Mouse (Mus musculus) urinary bladder, postnatal 10 days (tissue): ENCODE results near the gene Capn15.

Experiments used
- DNase-seq: peaks from one replicate; pipeline ENCODE4 v3.0.0; 2022; ENCODE audit warnings: low spot score

Gene Capn15

GRCm38 (mm10) chr17:25954671-25955070 lies 30.9 kb downstream of the Capn15 start:
- no peak for DNase-seq

GRCm38 (mm10) chr17:25953161-25953560 lies 32.4 kb downstream of the Capn15 start:
- no peak for DNase-seq

- no peak for DNase-seq
These were observed 33.6 kb downstream of the Capn15 start, which contains the start of gene A930017K11Rik for GRCm38 (mm10) chr17:25951803-25952623. Gene A930017K11Rik (minus strand): TSS chr17:25952565.

GRCm38 (mm10) chr17:25951225-25951802 lies 34.3 kb downstream of the Capn15 start:
- no peak for DNase-seq

GRCm38 (mm10) chr17:25950706-25951105 lies 34.9 kb downstream of the Capn15 start:
- no peak for DNase-seq

- no peak for DNase-seq
These were observed 35.6 kb downstream of the Capn15 start for GRCm38 (mm10) chr17:25949981-25950380.

- DNase-seq: no peak
These were observed 37.5 kb downstream of the Capn15 start for GRCm38 (mm10) chr17:25948051-25948450.

- DNase-seq: no peak
These were observed 38.0 kb downstream of the Capn15 start for GRCm38 (mm10) chr17:25947576-25947975.

- no peak for DNase-seq
These were observed 38.7 kb downstream of the Capn15 start for GRCm38 (mm10) chr17:25946891-25947290.

- DNase-seq: no peak
These were observed 39.2 kb downstream of the Capn15 start for GRCm38 (mm10) chr17:25946349-25946748.

GRCm38 (mm10) chr17:25945517-25946155 lies 40.0 kb downstream of the Capn15 start:
- no peak for DNase-seq

- DNase-seq: no peak
These were observed 41.0 kb downstream of the Capn15 start, which contains the start of the genes Pigq and Nhlrc4 for GRCm38 (mm10) chr17:25944366-25945163. Gene Pigq (minus strand): TSS chr17:25944936. Gene Nhlrc4 (minus strand): TSS chr17:25944961.

- DNase-seq: no peak
These were observed 41.8 kb downstream of the Capn15 start for GRCm38 (mm10) chr17:25943769-25944168.

GRCm38 (mm10) chr17:25943221-25943620 lies 42.4 kb downstream of the Capn15 start:
- DNase-seq: no peak

- no peak for DNase-seq
These were observed 42.9 kb downstream of the Capn15 start for GRCm38 (mm10) chr17:25942597-25943151.

- no peak for DNase-seq
These were observed 43.9 kb downstream of the Capn15 start for GRCm38 (mm10) chr17:25941511-25942241.

- no peak for DNase-seq
These were observed 51.1 kb downstream of the Capn15 start for GRCm38 (mm10) chr17:25934526-25934925.

GRCm38 (mm10) chr17:25925348-25925747 lies 60.2 kb downstream of the Capn15 start:
- DNase-seq: no peak

- no peak for DNase-seq
These were observed 63.5 kb downstream of the Capn15 start for GRCm38 (mm10) chr17:25922120-25922519.

GRCm38 (mm10) chr17:25919786-25920642 lies 65.6 kb downstream of the Capn15 start:
- DNase-seq: peak; percentile 99
